Mouse (Mus musculus): Measurements from ENCODE around the gene Sync. TPM values are rescaled to one million over a fixed set of nuclear protein-coding genes. Genes with fewer than 3 reads are reported as not detected.

Sync gene
- polyA plus RNA-seq, 1 experiment from 2014 or later: 2.7 TPM

GRCm38 (mm10) chr4:129320876-129321275 is 33.5 kb downstream of the Sync start:
- no peak overlapping the region for H3K27ac ChIP-seq (replicated peaks)
- peaks cover 49% of the 10 kb centered on the region for H3K36me3 ChIP-seq
- 95% methylated on average over 1 of the region's 1 CpGs for WGBS
- no peaks in the 10 kb centered on the region for H3K9me3 ChIP-seq (replicated peaks)
- H3K9ac ChIP-seq (replicated peaks): no peak overlapping the region
- H3K4me3 ChIP-seq (replicated peaks): no peak overlapping the region
- H3K27me3 ChIP-seq (replicated peaks): no peaks in the 10 kb centered on the region
- no peak for ATAC-seq (ENCODE audit: low FRiP score)
- no peak overlapping the region for H3K4me2 ChIP-seq
- no peaks in the 10 kb centered on the region for H3K4me1 ChIP-seq

DNA sequence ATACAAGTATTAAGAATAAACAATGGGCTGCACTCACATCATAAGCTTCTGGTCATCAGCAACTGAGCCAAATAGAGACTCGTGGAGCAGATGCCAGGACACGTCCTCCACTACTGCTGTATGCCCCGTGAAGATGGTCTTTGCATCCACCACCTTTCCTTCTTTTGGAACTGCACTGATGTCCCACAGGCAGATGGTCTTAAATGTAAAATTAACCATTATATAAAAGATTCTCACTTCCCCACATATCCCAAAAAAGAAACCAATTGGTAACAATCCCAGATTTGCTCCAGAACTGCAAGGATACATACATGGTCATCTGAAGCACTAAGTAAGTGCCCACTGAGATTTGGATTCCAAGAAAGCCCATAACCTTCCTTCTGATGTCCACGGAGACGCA is 34.6 kb downstream of the Sync start:
- H3K27me3 ChIP-seq (replicated peaks): no peaks in the 10 kb centered on the region
- H3K9me3 ChIP-seq (replicated peaks): no peaks in the 10 kb centered on the region
- no peak overlapping the region for H3K27ac ChIP-seq (replicated peaks)
- peaks cover 47% of the 10 kb centered on the region for H3K36me3 ChIP-seq
- 96% methylated on average over 5 of the region's 5 CpGs for WGBS
- no peak overlapping the region for H3K9ac ChIP-seq (replicated peaks)
- H3K4me2 ChIP-seq: no peak overlapping the region
- H3K4me1 ChIP-seq: no peaks in the 10 kb centered on the region
- no peak overlapping the region for H3K4me3 ChIP-seq (replicated peaks)
- no peak for ATAC-seq (ENCODE audit: low FRiP score)

DNA sequence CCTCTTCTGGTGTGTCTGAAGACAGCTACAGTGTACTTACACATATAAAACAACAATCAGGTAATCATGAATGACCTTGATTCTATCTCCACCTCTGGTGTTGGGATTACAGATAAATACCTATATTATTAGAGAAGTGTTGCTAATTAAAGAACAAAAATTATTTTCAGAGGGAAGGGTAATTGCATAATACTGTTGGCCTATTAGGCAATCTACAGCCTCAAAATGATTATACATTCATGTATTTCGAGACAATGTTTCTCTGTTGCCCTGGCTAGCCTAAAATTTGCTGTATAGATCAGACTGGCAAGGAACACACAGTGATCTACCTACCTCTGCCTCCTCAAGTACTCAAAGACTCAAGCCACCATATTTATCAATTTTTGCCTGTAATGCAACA is 36.1 kb downstream of the Sync start:
- Histone ChIP-seq H3K27ac (replicated peaks) (no peak overlapping the region), H3K27me3 (replicated peaks) (no peaks in the 10 kb centered on the region), H3K4me2 (no peak overlapping the region), H3K4me1 (no peaks in the 10 kb centered on the region), H3K4me3 (replicated peaks) (no peak overlapping the region), H3K9ac (replicated peaks) (no peak overlapping the region), H3K36me3 (peaks cover 47% of the 10 kb centered on the region), H3K9me3 (replicated peaks) (no peaks in the 10 kb centered on the region)
- ATAC-seq (ENCODE audit: low FRiP score): no peak
- 100% methylated on average over 1 of the region's 1 CpGs for WGBS

DNA sequence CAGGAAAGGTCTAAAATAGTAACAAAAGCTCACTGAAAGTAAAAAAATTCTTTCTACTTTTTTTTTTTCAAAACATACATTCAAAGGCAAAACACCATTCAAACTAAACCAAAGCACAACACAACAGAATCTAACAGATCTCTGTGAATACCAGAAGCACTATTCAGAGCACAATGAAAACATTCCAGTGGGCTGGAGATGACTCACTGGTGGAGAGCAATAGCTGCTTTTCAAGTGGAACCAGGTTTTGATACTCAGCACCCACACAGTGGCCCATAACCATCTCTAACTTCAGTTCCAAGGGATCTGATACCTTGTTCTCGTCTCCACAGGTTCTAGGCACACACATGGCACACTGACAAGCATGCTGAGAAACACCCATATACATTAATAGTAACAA is 37.3 kb downstream of the Sync start:
- 86% methylated on average over 1 of the region's 1 CpGs for WGBS
- H3K9me3 ChIP-seq (replicated peaks): no peaks in the 10 kb centered on the region
- no peak overlapping the region for H3K4me3 ChIP-seq (replicated peaks)

DNA sequence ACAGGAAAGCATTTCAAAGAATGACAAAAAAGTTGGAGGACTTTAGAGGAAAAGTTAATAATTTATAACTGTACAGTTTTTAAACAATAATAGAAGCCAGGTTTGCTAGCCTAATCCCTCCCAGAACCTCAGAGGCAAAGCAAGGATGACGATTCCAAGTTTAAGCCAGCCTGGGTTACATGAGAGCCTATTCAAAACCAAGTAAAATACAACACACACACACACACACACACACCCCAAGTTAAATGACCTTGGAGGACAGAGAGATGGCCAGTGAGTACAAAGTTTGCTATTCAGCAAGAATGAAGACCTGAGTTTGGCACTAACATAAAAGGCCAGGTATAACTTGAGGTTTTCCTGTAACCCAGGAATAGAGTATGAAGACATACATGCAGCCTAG is 38.8 kb downstream of the Sync start:
- Histone ChIP-seq H3K4me1 (peaks cover 8% of the 10 kb centered on the region), H3K27ac (replicated peaks) (no peak overlapping the region), H3K4me2 (no peak overlapping the region), H3K36me3 (peaks cover 40% of the 10 kb centered on the region), H3K9me3 (replicated peaks) (no peaks in the 10 kb centered on the region), H3K27me3 (replicated peaks) (no peaks in the 10 kb centered on the region), H3K9ac (replicated peaks) (no peak overlapping the region), H3K4me3 (replicated peaks) (no peak overlapping the region)
- 83% methylated on average over 1 of the region's 1 CpGs for WGBS
- ATAC-seq (ENCODE audit: low FRiP score): no peak

More for the DNA sequence above, 37.3 kb downstream of the Sync start:
- H3K36me3 ChIP-seq: peaks cover 48% of the 10 kb centered on the region
- no peaks in the 10 kb centered on the region for H3K27me3 ChIP-seq (replicated peaks)
- H3K4me1 ChIP-seq: no peaks in the 10 kb centered on the region
- H3K27ac ChIP-seq (replicated peaks): no peak overlapping the region
- no peak overlapping the region for H3K4me2 ChIP-seq
- ATAC-seq (ENCODE audit: low FRiP score): no peak
- H3K9ac ChIP-seq (replicated peaks): no peak overlapping the region

DNA sequence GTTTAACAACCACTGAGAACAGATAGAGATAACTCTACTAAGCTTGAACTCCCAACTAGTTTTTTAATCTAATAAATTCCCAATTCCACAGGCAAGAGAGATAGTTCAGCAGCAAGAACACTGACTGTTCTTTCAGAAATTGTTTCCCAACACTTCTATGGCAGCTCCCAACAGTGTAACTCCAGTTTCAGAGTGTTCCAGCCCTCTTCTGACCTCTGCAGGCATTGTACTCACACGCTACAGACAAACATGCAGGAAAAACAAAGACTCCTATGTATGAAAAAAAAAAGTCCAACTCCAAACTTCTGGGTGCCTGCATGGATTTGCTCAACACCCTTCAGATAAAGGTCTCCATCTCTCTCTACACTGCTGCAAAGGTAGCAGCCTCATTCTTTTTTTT is 45.4 kb downstream of the Sync start:
- ATAC-seq (ENCODE audit: low FRiP score): no peak
- WGBS: 37% methylated on average over 1 of the region's 1 CpGs
- peaks cover 50% of the 10 kb centered on the region for H3K4me1 ChIP-seq
- peak overlapping the region; percentile 62 for H3K4me2 ChIP-seq
- peaks cover 23% of the 10 kb centered on the region for H3K36me3 ChIP-seq
- H3K27ac ChIP-seq (replicated peaks): no peak overlapping the region
- no peaks in the 10 kb centered on the region for H3K9me3 ChIP-seq (replicated peaks)
- no peaks in the 10 kb centered on the region for H3K27me3 ChIP-seq (replicated peaks)
- peak overlapping the region; percentile 11; the same call in 1 of the 2 replicates for H3K9ac ChIP-seq (replicated peaks)
- H3K4me3 ChIP-seq (replicated peaks): peak overlapping the region; percentile 86; the same call in 1 of the 2 replicates

GRCm38 (mm10) chr4:129334677-129335215 is 47.3 kb downstream of the Sync start:
- H3K9me3 ChIP-seq (replicated peaks): no peaks in the 10 kb centered on the region
- peak overlapping the region; percentile 95 for H3K9ac ChIP-seq (replicated peaks)
- no peaks in the 10 kb centered on the region for H3K27me3 ChIP-seq (replicated peaks)
- no peak for ATAC-seq (ENCODE audit: low FRiP score)
- H3K4me2 ChIP-seq: peak overlapping the region; percentile 62
- peaks cover 7% of the 10 kb centered on the region; the same call in 1 of the 2 replicates for H3K36me3 ChIP-seq
- H3K4me1 ChIP-seq: peaks cover 51% of the 10 kb centered on the region
- peak overlapping the region; percentile 93 for H3K27ac ChIP-seq (replicated peaks)
- under 1% methylated on average over 58 of the region's 62 CpGs for WGBS
- H3K4me3 ChIP-seq (replicated peaks): peak overlapping the region; percentile 86

DNA sequence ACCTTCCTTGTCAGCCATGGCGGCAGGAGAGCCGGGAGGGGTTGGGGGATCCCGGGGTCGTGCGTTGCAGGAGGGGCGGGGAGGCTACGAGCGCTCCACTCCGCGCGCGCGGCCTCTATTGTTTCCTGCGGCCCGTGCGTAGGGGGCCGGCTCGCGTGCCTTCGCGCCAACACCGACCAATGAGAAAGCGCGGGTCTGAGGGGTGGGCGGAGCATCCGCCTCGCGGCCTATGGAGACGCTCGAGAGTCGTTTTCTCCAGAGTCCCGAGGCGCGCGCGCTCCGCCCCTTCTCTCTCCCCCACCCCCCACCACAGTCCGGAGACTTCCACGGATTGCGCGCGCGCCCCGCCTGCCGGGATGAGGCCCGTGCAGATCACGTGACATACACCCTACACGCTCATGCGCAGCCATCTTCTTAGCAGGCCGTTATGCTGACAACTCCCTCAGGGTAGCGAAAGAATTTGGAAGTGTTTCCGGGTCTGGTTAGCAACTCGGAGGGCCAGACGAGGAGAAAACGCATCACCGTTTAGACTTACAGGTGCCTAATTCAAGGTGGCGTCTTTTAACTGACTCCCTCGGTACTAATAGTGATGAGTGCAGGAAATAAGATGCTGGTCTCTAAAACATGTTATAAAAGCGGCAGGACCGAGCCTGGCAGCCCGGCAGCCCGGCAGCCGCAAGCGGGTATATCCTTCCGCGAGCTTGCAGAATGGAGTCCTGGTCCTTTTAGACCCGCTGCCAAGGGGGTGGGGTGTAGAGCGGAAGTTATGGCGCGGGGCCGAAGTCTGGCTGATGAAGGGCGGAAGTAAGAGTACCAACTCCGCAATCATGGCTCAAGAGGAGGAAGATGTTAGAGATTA is 48.0 kb downstream of the Sync start, which contains the start of the genes Rbbp4 and Zbtb8os:
Gene Rbbp4 (minus strand): TSS at position 155 of the 859 bp plus-strand sequence.
Gene Zbtb8os (plus strand): TSS at position 480 of the 859 bp plus-strand sequence.
- H3K4me2 ChIP-seq: peak within 1 kb of the TSS; percentile 86
- peak; percentile 99 for ATAC-seq (ENCODE audit: low FRiP score)
- WGBS: under 1% methylated on average over 55 of the region's 73 CpGs

DNA sequence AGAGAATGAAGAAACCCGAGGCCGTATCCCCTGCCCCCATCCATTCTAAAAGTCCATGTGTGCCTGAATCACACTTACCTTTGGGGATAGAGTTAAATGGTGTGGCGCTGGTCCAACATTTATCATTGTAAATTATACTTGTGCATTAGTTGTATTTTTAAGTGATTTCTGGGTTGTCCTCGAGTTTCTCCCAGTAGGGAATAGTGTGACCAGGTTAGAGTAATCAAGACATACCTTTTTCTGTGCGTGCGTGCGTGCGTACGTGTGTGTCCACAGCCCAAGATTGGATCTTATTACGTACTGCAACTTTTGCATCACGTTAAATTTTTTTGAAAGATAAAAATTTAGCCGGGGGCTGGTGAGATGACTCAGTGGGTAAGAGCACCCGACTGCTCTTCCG is 48.9 kb downstream of the Sync start:
- H3K27me3 ChIP-seq (replicated peaks): no peaks in the 10 kb centered on the region
- H3K4me2 ChIP-seq: peak overlapping the region; percentile 86
- H3K4me3 ChIP-seq (replicated peaks): peak overlapping the region; percentile 86
- ATAC-seq (ENCODE audit: low FRiP score): no peak
- WGBS: 53% methylated on average over 14 of the region's 14 CpGs
- H3K9ac ChIP-seq (replicated peaks): peak overlapping the region; percentile 51
- H3K27ac ChIP-seq (replicated peaks): peak overlapping the region; percentile 100
- peaks cover 7% of the 10 kb centered on the region; the same call in 1 of the 2 replicates for H3K36me3 ChIP-seq
- peaks cover 42% of the 10 kb centered on the region for H3K4me1 ChIP-seq
- no peaks in the 10 kb centered on the region for H3K9me3 ChIP-seq (replicated peaks)

More for the DNA sequence above, 48.0 kb downstream of the Sync start, which contains the start of the genes Rbbp4 and Zbtb8os:
- Histone ChIP-seq H3K9me3 (replicated peaks) (no peaks in the 10 kb centered on the region), H3K27ac (replicated peaks) (peak within 1 kb of the TSS; percentile 100), H3K9ac (replicated peaks) (peak within 1 kb of the TSS; percentile 95), H3K4me3 (replicated peaks) (peak within 1 kb of the TSS; percentile 86), H3K36me3 (peaks cover 7% of the 10 kb centered on the region; the same call in 1 of the 2 replicates), H3K4me1 (peaks cover 49% of the 10 kb centered on the region), H3K27me3 (replicated peaks) (no peaks in the 10 kb centered on the region)

DNA sequence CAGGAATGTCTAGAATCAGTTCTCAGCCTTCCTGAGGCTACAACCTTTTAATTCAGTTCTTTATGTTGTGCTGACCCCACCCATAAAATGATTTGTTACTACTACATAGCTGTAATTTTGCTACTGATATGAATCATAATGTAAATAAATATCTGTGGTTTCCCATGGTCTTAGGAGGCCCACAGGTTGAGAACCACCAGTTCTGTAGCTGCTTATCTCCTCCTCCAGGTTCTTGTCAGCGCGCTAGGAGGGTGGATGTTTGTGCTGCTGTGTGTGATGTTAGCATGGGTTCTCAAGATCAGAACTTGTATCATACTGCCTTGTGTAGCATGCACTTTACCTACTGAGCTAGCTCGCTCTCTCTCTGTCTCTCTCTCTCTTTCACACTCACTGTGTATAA is 52.3 kb downstream of the Sync start:
- H3K9ac ChIP-seq (replicated peaks): no peak overlapping the region
- H3K27ac ChIP-seq (replicated peaks): no peak overlapping the region
- H3K4me2 ChIP-seq: no peak overlapping the region
- no peaks in the 10 kb centered on the region for H3K9me3 ChIP-seq (replicated peaks)
- no peak overlapping the region for H3K4me3 ChIP-seq (replicated peaks)
- H3K4me1 ChIP-seq: peaks cover 16% of the 10 kb centered on the region
- H3K27me3 ChIP-seq (replicated peaks): no peaks in the 10 kb centered on the region
- 100% methylated on average over 3 of the region's 3 CpGs for WGBS
- ATAC-seq (ENCODE audit: low FRiP score): no peak
- H3K36me3 ChIP-seq: peaks cover 20% of the 10 kb centered on the region

GRCm38 (mm10) chr4:129341888-129342287 is 54.5 kb downstream of the Sync start:
- WGBS: 96% methylated on average over 1 of the region's 1 CpGs

GRCm38 (mm10) chr4:129342705-129343104 is 55.3 kb downstream of the Sync start:
- no peaks in the 10 kb centered on the region for H3K27me3 ChIP-seq (replicated peaks)
- H3K27ac ChIP-seq (replicated peaks): no peak overlapping the region
- ATAC-seq (ENCODE audit: low FRiP score): no peak
- no peaks in the 10 kb centered on the region for H3K9me3 ChIP-seq (replicated peaks)
- WGBS: 86% methylated on average over 2 of the region's 2 CpGs
- peaks cover 30% of the 10 kb centered on the region for H3K36me3 ChIP-seq
- H3K4me3 ChIP-seq (replicated peaks): no peak overlapping the region
- H3K4me1 ChIP-seq: peaks cover 2% of the 10 kb centered on the region; the same call in 1 of the 2 replicates
- H3K9ac ChIP-seq (replicated peaks): no peak overlapping the region
- no peak overlapping the region for H3K4me2 ChIP-seq

More at GRCm38 (mm10) chr4:129341888-129342287, 54.5 kb downstream of the Sync start:
- no peak overlapping the region for H3K4me2 ChIP-seq
- no peak for ATAC-seq (ENCODE audit: low FRiP score)
- H3K9me3 ChIP-seq (replicated peaks): no peaks in the 10 kb centered on the region
- no peaks in the 10 kb centered on the region for H3K27me3 ChIP-seq (replicated peaks)
- H3K4me3 ChIP-seq (replicated peaks): no peak overlapping the region
- no peak overlapping the region for H3K9ac ChIP-seq (replicated peaks)
- H3K36me3 ChIP-seq: peaks cover 29% of the 10 kb centered on the region
- H3K27ac ChIP-seq (replicated peaks): no peak overlapping the region
- peaks cover 10% of the 10 kb centered on the region; the same call in 1 of the 2 replicates for H3K4me1 ChIP-seq
